Mouse (Mus musculus) olfactory bulb, adult 2 months (tissue): ENCODE data around the gene Lamtor2.

ENCODE experiments used
- CTCF ChIP-seq: fragments of 200-500 bp; IDR thresholded peaks from 2 replicates; pipeline ENCODE4 v1.5.1; 2012; ENCODE audit warnings: low read depth, mild to moderate bottlenecking, low read length, moderate library complexity; ENCODE audit not compliant: insufficient read depth
- POLR2A ChIP-seq: fragments of 200-500 bp; IDR thresholded peaks from 2 replicates; pipeline ENCODE4 v1.6.1; 2012; ENCODE audit warnings: mild to moderate bottlenecking, low read depth, low read length, moderate library complexity; ENCODE audit not compliant: insufficient read depth

GRCm38 (mm10) chr3:88510421-88511289 is 42.2 kb downstream of the Lamtor2 start:
- TF ChIP-seq CTCF (no peak), POLR2A (no peak)
